Comparison of ENCODE assay signal across 8 mouse cellular contexts in the genomic region with DNA sequence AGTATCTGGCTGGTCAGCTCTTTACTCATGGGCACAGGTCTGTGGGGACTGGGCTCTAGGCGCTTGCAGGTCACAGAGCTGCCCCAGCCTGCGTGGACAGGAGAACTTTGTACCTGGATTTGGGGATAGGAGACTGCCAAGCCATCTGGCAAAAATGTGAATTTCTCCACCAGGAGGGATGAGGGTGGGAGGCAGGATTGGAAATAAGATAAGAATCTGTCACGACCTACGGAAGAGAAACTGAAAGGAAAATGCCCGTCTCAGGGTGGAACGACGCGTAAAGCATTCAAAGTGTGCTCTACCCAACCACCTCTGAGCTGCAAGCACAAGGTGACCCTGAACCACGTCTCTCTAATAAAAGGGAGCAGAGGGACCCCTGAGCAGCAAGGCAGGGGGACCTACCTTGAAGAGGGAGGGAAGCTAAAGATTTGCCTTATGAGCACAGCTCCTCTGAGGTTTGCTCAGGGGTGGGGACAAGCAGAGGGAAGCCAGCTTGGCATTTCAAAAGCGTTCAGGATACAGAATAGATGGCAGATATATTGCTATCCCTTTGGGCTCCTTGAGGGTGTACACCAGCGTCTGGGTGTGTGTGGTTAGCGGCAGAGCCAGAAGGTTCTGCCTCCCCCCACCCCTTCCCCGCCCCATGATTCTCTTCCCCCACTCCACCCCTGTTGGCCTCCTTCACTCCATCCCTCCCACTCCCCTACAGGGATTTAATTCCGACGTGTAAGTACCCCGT. TPM values are rescaled to one million over a fixed set of nuclear protein-coding genes. Genes with fewer than 3 reads are reported as not detected.
A peak's percentile ranks its signal among the peaks of the same experiment; 100 is the strongest.
DNase-seq lines count a peak whose midpoint lies in the region; ATAC-seq lines count a peak whose summit lies in the region.

No protein-coding gene starts in this region.

- no peak for ATAC-seq in forebrain, embryonic 13.5 days
- ATAC-seq in intestine, embryonic 15.5 days: peak; percentile 49; the same call in 1 of the 2 replicates
- peak; percentile 40; the same call in 1 of the 2 replicates for ATAC-seq in megakaryocyte progenitor cell, adult 5-6 weeks (replicated peaks; ENCODE audit: poor library complexity)

- H3K27ac ChIP-seq in forebrain, embryonic 13.5 days: peak overlapping the region; percentile 65; the same call in 1 of the 2 replicates
- H3K27ac ChIP-seq in intestine, embryonic 15.5 days: no peak overlapping the region

- H3K27me3 ChIP-seq in forebrain, embryonic 13.5 days: peaks cover 44% of the 10 kb centered on the region
- H3K27me3 ChIP-seq in intestine, embryonic 15.5 days (replicated peaks): peaks cover 22% of the 10 kb centered on the region

- peak overlapping the region; percentile 23; the same call in 1 of the 2 replicates for H3K9ac ChIP-seq in forebrain, embryonic 13.5 days
- H3K9ac ChIP-seq in intestine, embryonic 15.5 days: peak overlapping the region; percentile 36

- peak; percentile 30 for DNase-seq in embryo, embryonic 11 days
- DNase-seq in embryo, embryonic 10 days (ENCODE audit: low spot score): no peak
- DNase-seq in CD8-positive naive resting alpha-beta T cell, adult 2 months (ENCODE audit: low read depth in 2 of 2, low spot score in 2 of 2): peak; percentile 11 to 38
- peak; percentile 30 for DNase-seq in thymus, postnatal 4 days
- no peak for DNase-seq in layer of hippocampus, postnatal 14 days (ENCODE audit: low spot score in 2 of 2)

- no peak overlapping the region for H3K4me3 ChIP-seq in forebrain, embryonic 13.5 days
- H3K4me3 ChIP-seq in intestine, embryonic 15.5 days (replicated peaks): peak overlapping the region; percentile 26

- H3K9me3 ChIP-seq in forebrain, embryonic 13.5 days (replicated peaks): no peaks in the 10 kb centered on the region
- H3K9me3 ChIP-seq in intestine, embryonic 15.5 days: no peaks in the 10 kb centered on the region

- WGBS in forebrain, embryonic 13.5 days: 12% methylated on average over 16 of the region's 16 CpGs
- WGBS in intestine, embryonic 15.5 days: 8% methylated on average over 16 of the region's 16 CpGs

- no peaks in the 10 kb centered on the region for H3K36me3 ChIP-seq in forebrain, embryonic 13.5 days (ENCODE audit: poor library complexity, severe bottlenecking)
- no peaks in the 10 kb centered on the region for H3K36me3 ChIP-seq in intestine, embryonic 15.5 days

- peak overlapping the region; percentile 42 for H3K4me2 ChIP-seq in forebrain, embryonic 13.5 days
- peak overlapping the region; percentile 63 for H3K4me2 ChIP-seq in intestine, embryonic 15.5 days (replicated peaks)

- peaks cover 49% of the 10 kb centered on the region for H3K4me1 ChIP-seq in forebrain, embryonic 13.5 days
- peaks cover 22% of the 10 kb centered on the region for H3K4me1 ChIP-seq in intestine, embryonic 15.5 days (replicated peaks)

RNA-seq across cellular contexts. Expression of a gene that starts 54.9 kb away (rescaled TPM):
- 23.7 and 24.7 TPM in 2 replicates for polyA plus RNA-seq in forebrain, embryonic 13.5 days (2015; fragmentation: Nextera tagmentation; extraction: Ambion mirVana)
- 9.6 TPM in 2 replicates for polyA plus RNA-seq in intestine, embryonic 15.5 days (2015; fragmentation: Nextera tagmentation; extraction: Ambion mirVana)
- 18.8 and 22.1 TPM in 2 replicates for total RNA-seq in megakaryocyte progenitor cell, adult 5-6 weeks (2015)
- 17.8 and 19.8 TPM in 2 replicates for total RNA-seq in megakaryocyte progenitor cell, adult 5-6 weeks (2017)
- 10 to 100 TPM; 61.8 to 67.9 TPM for total RNA-seq in layer of hippocampus, postnatal 14 days (2021)

Comparison
In these comparisons a context has a peak if more than half of its experiments do, and no peak if none do; other contexts are left out.
1. DNase-seq: peak in embryo, embryonic 11 days (single experiment), CD8-positive naive resting alpha-beta T cell, adult 2 months (2 of 2) and thymus, postnatal 4 days (single experiment); none in embryo, embryonic 10 days (single experiment) and layer of hippocampus, postnatal 14 days (0 of 2).